Mouse (Mus musculus) hindbrain, embryonic 14.5 days (tissue): ENCODE results near the gene Adamtsl5. TPM values are rescaled to one million over a fixed set of nuclear protein-coding genes. Genes with fewer than 3 reads are reported as not detected.

Source experiments
- ATAC-seq: fragments of 200-750 bp; cut with Nextera tagmentation; 2 replicates; pipeline ENCODE4 v1.8.0; 2017; ENCODE audit warnings: moderate number of reproducible peaks, mild to moderate bottlenecking, moderate TSS enrichment, moderate library complexity; ENCODE audit not compliant: low FRiP score
- DNase-seq: peaks from one replicate; pipeline ENCODE4 v3.0.0-alpha.2; 2015; ENCODE audit warnings: low spot score
- H3K27ac ChIP-seq: fragments of 300-500 bp; sonication (generic); 2 replicates; pipeline ENCODE4 v1.5.1; 2014; ENCODE audit warnings: mild to moderate bottlenecking, moderate library complexity
- H3K27me3 ChIP-seq: fragments of 300-500 bp; sonication (generic); 2 replicates; pipeline ENCODE4 v1.6.1; 2014; ENCODE audit warnings: mild to moderate bottlenecking, low read length, mixed read lengths; ENCODE audit not compliant: control insufficient read depth, insufficient read depth
- H3K36me3 ChIP-seq: fragments of 300-500 bp; sonication (generic); replicated peaks from 2 replicates; pipeline ENCODE4 v1.6.1; 2014; ENCODE audit not compliant: control insufficient read depth, insufficient read depth
- H3K4me1 ChIP-seq: fragments of 300-500 bp; sonication (generic); replicated peaks from 2 replicates; pipeline ENCODE4 v1.6.1; 2014; ENCODE audit warnings: antibody characterized with exemption, low read length, mixed read lengths; ENCODE audit not compliant: control insufficient read depth, insufficient read depth
- H3K4me2 ChIP-seq: fragments of 300-500 bp; sonication (generic); replicated peaks from 2 replicates; pipeline ENCODE4 v1.6.1; 2014; ENCODE audit warnings: mild to moderate bottlenecking, moderate library complexity
- H3K4me3 ChIP-seq: fragments of 300-500 bp; sonication (generic); replicated peaks from 2 replicates; pipeline ENCODE4 v1.5.1; 2014; ENCODE audit warnings: mild to moderate bottlenecking, low read length
- H3K9ac ChIP-seq: fragments of 300-500 bp; sonication (generic); 2 replicates; pipeline ENCODE4 v1.6.1; 2014
- H3K9me3 ChIP-seq: fragments of 300-500 bp; sonication (generic); 2 replicates; pipeline ENCODE4 v1.6.1; 2016; ENCODE audit warnings: low read length; ENCODE audit not compliant: control insufficient read depth
- WGBS: fragments of 180-500 bp; shearing (Covaris S2); extraction: QIAGEN DNeasy Blood & Tissue Kit; methylation state at CpG from one replicate; pipeline ENCODE4 v1.1.7; 2014; 5-methylcytosine and 5-hydroxymethylcytosine counted together
- polyA plus RNA-seq: library from polyadenylated mRNA; unstranded; fragments of >200 nt; fragmentation: Nextera tagmentation; extraction: Ambion mirVana; gene quantifications from 2 replicates; pipeline ENCODE4 v1.2.1, GENCODE M21; 2014

The Adamtsl5 gene
- polyA plus RNA-seq, 1 experiment from 2014 or later = 0.84 TPM

DNA sequence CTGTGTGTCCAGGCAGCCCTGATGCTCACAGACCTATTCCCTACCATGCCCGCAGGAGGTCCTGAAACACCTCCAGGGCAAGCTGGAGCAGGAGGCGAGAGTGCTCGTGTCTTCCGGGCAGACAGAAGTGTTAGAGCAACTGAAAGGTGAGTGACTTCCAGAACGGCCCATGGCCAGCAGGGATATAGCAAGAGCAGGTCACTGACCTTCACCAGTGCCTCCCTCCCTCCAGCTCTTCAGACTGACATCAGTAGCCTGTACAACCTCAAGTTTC is 46.2 kb downstream of the Adamtsl5 start:
- Histone ChIP-seq H3K27me3 (no peaks in the 10 kb centered on the region), H3K9me3 (no peaks in the 10 kb centered on the region), H3K36me3 (peaks cover 56% of the 10 kb centered on the region), H3K4me2 (peak overlapping the region; percentile 95), H3K9ac (peak overlapping the region; percentile 96), H3K27ac (peak overlapping the region; percentile 96), H3K4me3 (peak overlapping the region; percentile 52), H3K4me1 (peaks cover 57% of the 10 kb centered on the region)
- DNase-seq = no peak
- ATAC-seq = no peak
- 52% methylated on average over 5 of the region's 5 CpGs for WGBS

DNA sequence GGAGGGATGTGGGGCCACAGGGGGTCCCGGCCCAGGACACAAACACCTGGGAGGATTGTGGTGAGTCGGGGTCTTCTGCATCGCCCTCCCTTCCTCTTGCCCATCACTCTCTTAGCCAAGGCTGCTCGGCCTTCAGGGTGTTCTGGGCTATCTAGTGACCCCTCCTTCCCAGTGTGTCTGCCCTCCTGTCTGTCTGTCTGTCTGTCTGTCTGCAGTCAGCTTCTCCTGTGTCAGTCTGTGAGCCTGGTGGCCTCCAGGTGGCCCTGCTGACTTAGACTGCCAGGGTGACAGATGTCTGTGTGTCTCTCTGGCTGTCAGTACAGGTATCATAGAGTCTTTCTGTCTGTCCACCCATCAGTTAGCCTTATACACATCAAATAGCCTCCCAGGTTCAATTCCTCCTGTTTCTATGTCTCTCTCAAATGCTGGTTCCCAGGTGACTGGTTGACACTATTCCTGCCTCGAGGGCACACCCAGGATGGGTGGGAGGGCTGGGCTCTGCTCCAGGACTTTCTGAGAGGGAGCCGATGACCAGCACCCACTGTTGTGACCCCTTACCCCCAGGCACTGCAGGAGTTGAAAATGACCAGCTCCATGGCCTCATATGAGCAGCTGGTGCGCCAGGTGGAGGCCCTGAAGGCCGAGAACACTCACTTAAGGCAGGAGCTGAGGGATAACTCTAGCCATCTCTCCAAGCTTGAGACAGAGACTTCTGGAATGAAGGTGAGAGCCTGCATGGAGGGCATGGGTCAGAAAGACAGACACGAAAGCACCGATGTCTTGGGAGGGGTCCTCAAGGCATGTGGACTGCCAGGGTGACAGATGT is 46.7 kb downstream of the Adamtsl5 start:
- H3K4me3 ChIP-seq = peak overlapping the region; percentile 52
- H3K36me3 ChIP-seq = peaks cover 50% of the 10 kb centered on the region
- peak overlapping the region; percentile 96 for H3K27ac ChIP-seq
- H3K9ac ChIP-seq = peak overlapping the region; percentile 96
- H3K27me3 ChIP-seq = no peaks in the 10 kb centered on the region
- WGBS = 47% methylated on average over 10 of the region's 10 CpGs
- H3K4me2 ChIP-seq = peak overlapping the region; percentile 95
- no peaks in the 10 kb centered on the region for H3K9me3 ChIP-seq
- H3K4me1 ChIP-seq = peaks cover 63% of the 10 kb centered on the region
- peak; percentile 5; the same call in 1 of the 2 replicates for ATAC-seq
- DNase-seq = no peak

GRCm38 (mm10) chr10:80300672-80301181 is 47.5 kb downstream of the Adamtsl5 start:
- DNase-seq (peak; percentile 79), ATAC-seq (peak; percentile 83)
- H3K9me3 ChIP-seq = no peaks in the 10 kb centered on the region
- H3K4me1 ChIP-seq = peaks cover 65% of the 10 kb centered on the region
- H3K4me2 ChIP-seq = peak overlapping the region; percentile 95
- H3K27me3 ChIP-seq = no peaks in the 10 kb centered on the region
- peaks cover 43% of the 10 kb centered on the region for H3K36me3 ChIP-seq
- peak overlapping the region; percentile 96 for H3K27ac ChIP-seq
- WGBS = 9% methylated on average over 11 of the region's 11 CpGs
- H3K9ac ChIP-seq = peak overlapping the region; percentile 96
- peak overlapping the region; percentile 52 for H3K4me3 ChIP-seq

DNA sequence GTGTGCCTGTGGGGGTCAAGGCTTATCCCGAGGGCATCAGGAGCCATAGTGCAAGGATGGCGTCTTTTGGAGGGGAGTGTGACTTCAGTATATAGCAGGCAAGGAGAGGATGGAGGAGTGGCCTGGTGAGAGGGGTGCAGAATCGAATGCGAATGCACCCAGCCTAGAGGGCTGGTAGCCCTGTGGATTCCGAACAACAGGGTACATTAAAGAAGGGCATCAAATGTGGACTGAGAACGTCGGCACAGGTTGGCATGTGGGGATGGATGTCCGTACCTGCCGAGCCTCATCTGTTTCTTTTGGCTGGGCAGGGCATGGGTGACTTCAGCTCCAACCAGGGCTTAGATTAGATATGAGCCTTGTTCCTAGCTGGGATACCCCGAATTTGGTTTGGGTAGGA is 48.4 kb downstream of the Adamtsl5 start:
- Histone ChIP-seq H3K27me3 (no peaks in the 10 kb centered on the region), H3K4me2 (peak overlapping the region; percentile 95), H3K9me3 (no peaks in the 10 kb centered on the region), H3K36me3 (peaks cover 37% of the 10 kb centered on the region), H3K4me1 (peaks cover 70% of the 10 kb centered on the region), H3K27ac (peak overlapping the region; percentile 96), H3K4me3 (peak overlapping the region; percentile 52), H3K9ac (peak overlapping the region; percentile 96)
- ATAC-seq (no peak), DNase-seq (no peak)
- WGBS = 32% methylated on average over 10 of the region's 10 CpGs

- ATAC-seq (no peak), DNase-seq (peak; percentile 60)
- Histone ChIP-seq H3K9ac (peak overlapping the region; percentile 96), H3K27me3 (no peaks in the 10 kb centered on the region), H3K4me1 (peaks cover 65% of the 10 kb centered on the region), H3K27ac (peak overlapping the region; percentile 96), H3K9me3 (no peaks in the 10 kb centered on the region), H3K36me3 (peaks cover 37% of the 10 kb centered on the region), H3K4me3 (peak overlapping the region; percentile 52), H3K4me2 (peak overlapping the region; percentile 95)
- 3% methylated on average over 15 of the region's 15 CpGs for WGBS
Measured at GRCm38 (mm10) chr10:80299301-80299700, 48.9 kb downstream of the Adamtsl5 start.

GRCm38 (mm10) chr10:80298571-80299281 is 49.5 kb downstream of the Adamtsl5 start:
- H3K9ac ChIP-seq = peak overlapping the region; percentile 96
- peak overlapping the region; percentile 96 for H3K27ac ChIP-seq
- peak overlapping the region; percentile 95 for H3K4me2 ChIP-seq
- peaks cover 37% of the 10 kb centered on the region for H3K36me3 ChIP-seq
- DNase-seq (peak; percentile 91), ATAC-seq (peak; percentile 77)
- 4% methylated on average over 26 of the region's 26 CpGs for WGBS
- H3K9me3 ChIP-seq = no peaks in the 10 kb centered on the region
- peaks cover 63% of the 10 kb centered on the region for H3K4me1 ChIP-seq
- peak overlapping the region; percentile 52 for H3K4me3 ChIP-seq
- no peaks in the 10 kb centered on the region for H3K27me3 ChIP-seq

GRCm38 (mm10) chr10:80297526-80298133 is 50.6 kb downstream of the Adamtsl5 start:
- ATAC-seq = no peak
- Histone ChIP-seq H3K9ac (peak overlapping the region; percentile 96; the same call in 1 of the 2 replicates), H3K9me3 (no peaks in the 10 kb centered on the region), H3K27ac (peak overlapping the region; percentile 96), H3K4me2 (peak overlapping the region; percentile 95), H3K27me3 (no peaks in the 10 kb centered on the region), H3K4me3 (no peak overlapping the region), H3K36me3 (peaks cover 32% of the 10 kb centered on the region), H3K4me1 (peaks cover 62% of the 10 kb centered on the region)
- no peak for DNase-seq
- 64% methylated on average over 8 of the region's 8 CpGs for WGBS

GRCm38 (mm10) chr10:80296824-80297223 is 51.4 kb downstream of the Adamtsl5 start:
- Histone ChIP-seq H3K4me2 (peak overlapping the region; percentile 95), H3K36me3 (peaks cover 23% of the 10 kb centered on the region), H3K9me3 (no peaks in the 10 kb centered on the region), H3K4me1 (peaks cover 56% of the 10 kb centered on the region), H3K9ac (peak overlapping the region; percentile 57), H3K27ac (peak overlapping the region; percentile 93), H3K27me3 (no peaks in the 10 kb centered on the region), H3K4me3 (peak overlapping the region; percentile 42)
- WGBS = 65% methylated on average over 5 of the region's 5 CpGs
- DNase-seq (no peak), ATAC-seq (no peak)
